Mouse (Mus musculus) spleen, postnatal 4 days (tissue): ENCODE data around the gene Sdr42e1.

Experiments
- DNase-seq, 2 experiments: peaks; one replicate each; pipeline ENCODE4 v3.0.0; 2022; ENCODE audit warnings: low spot score in 2 of 2

Sdr42e1 gene

GRCm38 (mm10) chr8:117660358-117661031 is 13.0 kb downstream of the Sdr42e1 start:
- no peak for DNase-seq

DNA sequence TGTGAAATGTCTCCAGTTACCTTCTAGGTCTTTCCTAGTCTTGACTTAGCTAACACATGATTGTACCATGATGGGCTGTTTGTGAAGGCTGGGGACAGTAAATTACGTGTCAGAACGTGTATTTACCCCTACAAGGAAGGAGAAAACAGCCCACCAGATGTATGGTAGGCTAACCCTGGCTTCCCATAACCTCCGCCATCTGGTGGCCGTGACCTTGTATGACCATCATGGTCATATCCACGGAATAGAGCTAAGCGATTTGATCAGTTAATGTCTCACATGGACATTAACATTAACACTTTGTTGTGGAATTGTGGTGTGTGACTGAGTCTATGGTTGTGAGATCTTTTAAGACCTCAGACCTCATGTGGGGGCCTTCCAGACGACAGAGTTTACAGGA is 14.5 kb downstream of the Sdr42e1 start:
- no peak for DNase-seq

- DNase-seq, result no peak
Measured at GRCm38 (mm10) chr8:117652318-117652717, 21.2 kb downstream of the Sdr42e1 start.

DNA sequence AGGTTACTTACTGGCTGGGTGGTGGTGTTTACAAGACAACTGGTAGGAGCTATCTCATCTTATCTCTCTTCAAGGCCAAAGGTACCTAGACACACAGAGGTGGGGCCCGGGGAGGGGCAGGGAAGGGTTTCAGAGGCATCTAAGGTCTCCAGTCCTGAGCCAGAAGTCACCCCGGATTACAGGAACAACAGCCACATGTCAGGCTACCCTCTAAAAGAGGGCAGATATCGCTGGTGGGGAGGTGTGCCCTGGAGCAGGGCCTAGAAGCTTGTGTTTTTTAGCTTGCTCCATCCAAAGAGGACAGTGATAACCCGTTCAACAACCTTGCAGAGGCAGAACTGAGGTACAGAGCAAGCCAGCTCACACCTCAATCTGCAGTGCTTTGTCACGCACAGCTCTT is 27.0 kb downstream of the Sdr42e1 start:
- DNase-seq, result no peak

- peak in 1 of 2 experiments; percentile 20 for DNase-seq
Measured at GRCm38 (mm10) chr8:117646020-117646419, 27.5 kb downstream of the Sdr42e1 start.

DNA sequence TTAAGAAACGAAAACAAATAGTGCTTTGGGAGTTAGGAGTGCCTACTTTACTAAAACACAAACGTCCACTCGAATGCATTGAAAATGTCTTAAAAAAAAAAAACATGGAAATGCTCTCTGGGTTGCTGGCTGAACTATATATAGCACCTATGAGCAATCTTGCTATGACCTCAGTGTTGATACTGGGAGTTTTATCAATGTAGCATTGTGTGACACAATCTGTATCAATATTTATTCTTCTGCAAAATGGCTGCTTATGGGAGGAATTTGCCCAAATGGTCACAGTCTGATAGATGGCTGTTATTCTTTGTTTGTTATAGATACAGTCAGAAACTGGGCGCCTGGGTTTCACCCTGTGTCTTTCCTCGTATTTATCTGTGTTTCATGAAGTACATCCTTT is 28.0 kb downstream of the Sdr42e1 start:
- no peak for DNase-seq

DNA sequence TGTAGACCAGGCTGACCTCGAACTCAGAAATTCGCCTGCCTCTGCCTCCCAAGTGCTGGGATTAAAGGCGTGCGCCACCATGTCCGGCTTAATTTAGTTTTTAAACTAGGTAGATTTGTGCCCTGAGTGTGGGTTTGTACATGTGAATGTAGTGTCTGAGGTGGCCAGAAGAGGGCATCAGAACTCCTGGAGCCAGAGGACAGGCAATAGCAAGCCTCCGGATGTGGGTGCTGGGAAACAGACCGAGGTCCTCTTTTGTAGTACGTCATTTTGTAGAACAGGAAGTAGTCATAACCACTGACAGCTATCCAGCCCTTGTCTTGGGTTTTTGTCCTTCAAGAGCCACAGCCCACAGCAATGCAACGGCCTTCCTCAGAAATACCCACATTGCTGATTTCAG is 33.9 kb downstream of the Sdr42e1 start:
- DNase-seq, result no peak

DNA sequence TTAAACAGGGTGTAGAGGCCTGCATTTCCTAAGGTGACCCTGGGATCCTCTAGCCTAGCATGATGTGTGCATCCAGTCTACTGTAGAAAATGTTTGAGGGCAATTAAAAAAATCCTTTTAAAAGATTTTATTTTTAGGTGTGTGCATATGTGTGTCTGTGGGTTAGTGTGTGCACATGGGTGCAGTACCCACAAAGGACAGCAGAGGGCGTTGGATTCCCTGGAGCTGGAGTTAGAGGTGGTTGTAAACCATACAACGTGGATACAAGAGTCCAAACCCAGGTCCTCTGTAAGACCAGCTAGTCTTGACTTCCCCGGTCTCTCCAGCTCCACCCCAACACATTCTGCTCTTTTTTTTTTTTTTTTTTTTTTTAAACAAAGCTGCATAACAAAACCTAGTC is 36.0 kb downstream of the Sdr42e1 start:
- DNase-seq, result no peak

DNA sequence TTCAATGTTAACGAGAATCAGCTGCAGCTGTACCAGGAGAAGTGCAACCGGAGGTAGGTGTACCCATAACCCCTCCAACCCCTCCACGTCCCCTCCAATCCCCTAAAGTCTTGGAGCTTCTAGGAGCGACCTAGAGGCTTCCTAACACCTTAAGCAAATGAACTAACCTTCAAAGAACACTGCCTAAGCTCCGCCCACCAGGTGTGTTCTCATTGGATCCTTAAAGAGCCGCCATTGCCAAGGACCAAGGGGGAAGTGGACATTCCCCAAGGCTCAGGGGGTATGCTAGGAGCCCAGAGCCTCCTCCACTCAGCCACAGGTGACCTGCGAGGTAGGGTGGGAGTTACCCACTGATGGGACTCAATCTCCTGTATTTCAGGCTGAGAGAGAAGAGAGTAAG is 39.1 kb downstream of the Sdr42e1 start:
- no peak for DNase-seq

- DNase-seq, result no peak
Measured at GRCm38 (mm10) chr8:117632532-117632931, 41.0 kb downstream of the Sdr42e1 start.

GRCm38 (mm10) chr8:117627096-117627495 is 46.4 kb downstream of the Sdr42e1 start:
- no peak for DNase-seq

GRCm38 (mm10) chr8:117626040-117626838 is 47.2 kb downstream of the Sdr42e1 start:
- DNase-seq, result peak; percentile 20 to 68

GRCm38 (mm10) chr8:117612861-117613260 is 60.6 kb downstream of the Sdr42e1 start:
- DNase-seq, result no peak
